Mouse (Mus musculus): ENCODE measurements at regions not wholly inside any gene's neighbourhood (a gene's known extent, or its start where the extent isn't known, plus 50 kb on each side); places are given as distances from the start of the nearest gene placed in this dataset.

DNA sequence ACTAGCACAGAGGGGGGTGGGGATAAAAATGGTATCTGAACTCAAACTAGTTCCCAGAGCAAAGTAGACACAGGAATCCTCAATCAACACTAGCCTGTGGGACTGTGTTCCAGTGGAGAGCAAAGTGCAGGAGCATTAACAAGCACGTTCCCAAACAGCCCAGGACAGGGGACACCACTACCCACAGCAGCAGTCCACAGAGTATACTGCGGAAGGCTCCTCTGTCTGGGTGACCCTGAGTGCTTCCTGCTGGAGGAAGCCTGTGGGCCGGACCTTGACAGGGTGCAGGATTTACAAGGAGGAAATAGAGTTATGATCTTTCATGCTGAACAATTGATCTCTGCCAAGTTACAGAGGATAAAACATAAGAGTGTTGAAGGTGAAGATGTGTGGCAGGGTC lies 560.0 kb downstream of the Dcdc2c start:
- no peak for TF ChIP-seq CTCF (IDR thresholded peaks at IDR 0.05; ENCODE audit: insufficient read depth, low read depth, low read length)
- no peak for TF ChIP-seq POLR2A (IDR thresholded peaks at IDR 0.05; ENCODE audit: insufficient read depth, low read depth, low read length)

All from olfactory bulb, adult 2 months (tissue).